Mouse (Mus musculus): ENCODE data around the gene Zfp433.
"Not testable (repeated sequence)": the region's sequence is repeated elsewhere in the genome, so short reads cannot be mapped to it uniquely, and the experiment has no call there.

Zfp433 gene

GRCm38 (mm10) chr10:81704531-81705301 is at the start of gene Zfp433:
Gene Zfp433 (plus strand): TSS chr10:81704825.
- DNase-seq, result not testable (repeated sequence)

- no peak for DNase-seq
These were observed 49.4 kb upstream of the Zfp433 start for GRCm38 (mm10) chr10:81655178-81655577.

GRCm38 (mm10) chr10:81656174-81656573 is 48.5 kb upstream of the Zfp433 start:
- no peak for DNase-seq

- not testable (repeated sequence) for DNase-seq
These were observed 17.5 kb upstream of the Zfp433 start for GRCm38 (mm10) chr10:81687114-81687513.

GRCm38 (mm10) chr10:81770506-81771403 is 66.1 kb downstream of the Zfp433 start, which contains the start of gene Gm3055:
Gene Gm3055 (minus strand): TSS chr10:81771161.
- not testable (repeated sequence) for DNase-seq

- not testable (repeated sequence) for DNase-seq
These were observed 66.8 kb downstream of the Zfp433 start for GRCm38 (mm10) chr10:81771404-81771777.
